Mouse (Mus musculus): ENCODE results near the gene Pde4b. TPM values are rescaled to one million over a fixed set of nuclear protein-coding genes. Genes with fewer than 3 reads are reported as not detected.

Gene Pde4b
- polyA plus RNA-seq, 1 experiment from 2014 or later, result 22.5 TPM

DNA sequence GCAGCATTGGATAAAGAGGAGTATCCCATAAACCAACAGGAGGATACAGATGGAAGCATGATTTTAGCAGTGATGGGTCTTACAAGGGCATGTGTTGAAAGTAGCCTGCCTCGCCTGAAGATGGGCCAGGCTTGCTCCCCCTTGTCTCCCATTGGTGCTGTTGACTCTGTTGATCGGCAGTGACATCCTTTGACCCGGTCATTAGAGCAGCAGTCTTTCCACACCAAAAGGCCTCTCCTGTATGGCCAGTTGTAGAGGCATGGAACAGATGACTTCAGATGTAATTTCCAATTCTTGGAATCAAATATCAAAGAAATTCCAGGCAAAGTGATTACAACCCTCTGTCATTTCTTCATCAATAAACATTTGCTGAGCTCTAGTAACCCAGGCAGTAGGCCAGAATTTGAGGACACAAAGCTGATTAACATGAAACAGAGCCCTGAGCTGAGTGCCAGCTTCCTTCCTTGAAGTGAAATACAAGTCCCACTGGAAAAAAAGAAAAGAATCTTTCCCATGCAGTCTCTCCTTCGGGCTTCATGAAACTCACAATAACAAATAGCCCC lies 550.1 kb downstream of the Pde4b start:
- Histone ChIP-seq H3K9me3 (replicated peaks) (no peaks in the 10 kb centered on the region), H3K27ac (ENCODE audit: poor library complexity, severe bottlenecking) (no peak overlapping the region), H3K4me2 (no peak overlapping the region), H3K36me3 (no peaks in the 10 kb centered on the region), H3K9ac (no peak overlapping the region), H3K27me3 (replicated peaks) (no peaks in the 10 kb centered on the region), H3K4me3 (no peak overlapping the region), H3K4me1 (replicated peaks) (peaks cover 29% of the 10 kb centered on the region)
- 59% methylated on average over 4 of the region's 4 CpGs for WGBS
- ATAC-seq (ENCODE audit: insufficient number of reproducible peaks, low FRiP score), result no peak

- 75% methylated on average over 4 of the region's 4 CpGs for WGBS
Observed at GRCm38 (mm10) chr4:102640942-102641341, 553.6 kb downstream of the Pde4b start.

GRCm38 (mm10) chr4:102644062-102644461 lies 556.7 kb downstream of the Pde4b start:
- no peaks in the 10 kb centered on the region for H3K27me3 ChIP-seq (replicated peaks)
- H3K4me3 ChIP-seq, result no peak overlapping the region
- no peak for ATAC-seq (ENCODE audit: insufficient number of reproducible peaks, low FRiP score)
- H3K4me2 ChIP-seq, result no peak overlapping the region
- 51% methylated on average over 6 of the region's 6 CpGs for WGBS
- no peaks in the 10 kb centered on the region for H3K9me3 ChIP-seq (replicated peaks)
- H3K9ac ChIP-seq, result no peak overlapping the region
- no peaks in the 10 kb centered on the region for H3K4me1 ChIP-seq (replicated peaks)
- H3K27ac ChIP-seq (ENCODE audit: poor library complexity, severe bottlenecking), result no peak overlapping the region
- H3K36me3 ChIP-seq, result no peaks in the 10 kb centered on the region

More at GRCm38 (mm10) chr4:102640942-102641341, 553.6 kb downstream of the Pde4b start:
- no peak overlapping the region for H3K27ac ChIP-seq (ENCODE audit: poor library complexity, severe bottlenecking)
- H3K4me1 ChIP-seq (replicated peaks), result peaks cover 14% of the 10 kb centered on the region
- H3K36me3 ChIP-seq, result no peaks in the 10 kb centered on the region
- H3K9me3 ChIP-seq (replicated peaks), result no peaks in the 10 kb centered on the region
- H3K4me2 ChIP-seq, result no peak overlapping the region
- no peaks in the 10 kb centered on the region for H3K27me3 ChIP-seq (replicated peaks)
- ATAC-seq (ENCODE audit: insufficient number of reproducible peaks, low FRiP score), result no peak
- H3K9ac ChIP-seq, result no peak overlapping the region
- no peak overlapping the region for H3K4me3 ChIP-seq

DNA sequence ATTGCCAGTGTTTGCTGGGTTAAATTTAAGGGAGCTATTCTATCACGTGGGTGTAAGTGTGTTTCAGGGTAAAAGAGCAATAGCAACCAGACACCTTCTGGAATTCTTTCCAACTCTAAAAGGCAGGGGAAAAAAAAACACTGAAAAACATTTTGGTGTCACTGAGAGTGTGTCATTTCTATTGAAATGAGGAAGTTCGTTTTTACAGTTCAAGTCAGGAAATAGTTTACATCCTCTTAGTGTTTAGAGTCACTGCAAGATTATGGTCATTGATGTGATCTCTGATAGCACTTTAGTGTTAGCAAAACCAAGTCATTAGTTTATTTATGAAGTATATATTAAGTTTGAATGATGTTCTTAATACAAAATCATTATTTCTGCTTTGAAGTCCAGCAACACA lies 559.7 kb downstream of the Pde4b start:
- ATAC-seq (ENCODE audit: insufficient number of reproducible peaks, low FRiP score), result no peak
- Histone ChIP-seq H3K4me1 (replicated peaks) (no peaks in the 10 kb centered on the region), H3K4me3 (no peak overlapping the region), H3K4me2 (no peak overlapping the region), H3K27me3 (replicated peaks) (no peaks in the 10 kb centered on the region), H3K9me3 (replicated peaks) (no peaks in the 10 kb centered on the region), H3K36me3 (no peaks in the 10 kb centered on the region), H3K9ac (no peak overlapping the region), H3K27ac (ENCODE audit: poor library complexity, severe bottlenecking) (no peak overlapping the region)
- 50% methylated on average over 2 of the region's 2 CpGs for WGBS

DNA sequence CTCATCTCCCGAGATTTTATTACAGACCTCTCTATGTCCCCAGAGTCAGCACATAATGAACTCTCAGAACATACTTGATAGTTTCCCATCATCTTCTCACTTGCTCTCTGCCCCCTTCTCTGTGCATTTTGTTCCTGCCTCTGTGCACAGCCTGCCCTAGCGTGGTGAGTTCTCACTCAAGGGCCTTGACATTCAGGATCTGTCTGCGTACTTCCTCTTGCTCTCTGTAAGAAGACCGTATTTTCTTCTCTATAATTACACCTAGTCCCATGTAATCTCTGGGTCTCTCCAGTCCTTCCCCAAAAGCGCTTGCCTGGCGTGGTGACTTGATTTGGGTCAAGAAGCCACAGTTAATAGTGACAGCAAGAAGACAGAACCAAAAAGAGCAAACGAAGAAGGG lies 568.0 kb downstream of the Pde4b start:
- Histone ChIP-seq H3K4me2 (no peak overlapping the region), H3K27ac (ENCODE audit: poor library complexity, severe bottlenecking) (no peak overlapping the region), H3K9ac (no peak overlapping the region), H3K4me1 (replicated peaks) (no peaks in the 10 kb centered on the region), H3K36me3 (no peaks in the 10 kb centered on the region), H3K4me3 (no peak overlapping the region), H3K9me3 (replicated peaks) (no peaks in the 10 kb centered on the region), H3K27me3 (replicated peaks) (no peaks in the 10 kb centered on the region)
- 84% methylated on average over 7 of the region's 7 CpGs for WGBS
- no peak for ATAC-seq (ENCODE audit: insufficient number of reproducible peaks, low FRiP score)

- Histone ChIP-seq H3K4me1 (replicated peaks) (no peaks in the 10 kb centered on the region), H3K27ac (ENCODE audit: poor library complexity, severe bottlenecking) (no peak overlapping the region), H3K27me3 (replicated peaks) (no peaks in the 10 kb centered on the region), H3K9ac (no peak overlapping the region), H3K4me3 (no peak overlapping the region), H3K36me3 (no peaks in the 10 kb centered on the region), H3K4me2 (no peak overlapping the region), H3K9me3 (replicated peaks) (no peaks in the 10 kb centered on the region)
- no peak for ATAC-seq (ENCODE audit: insufficient number of reproducible peaks, low FRiP score)
- 10% methylated on average over 3 of the region's 3 CpGs for WGBS
Observed at GRCm38 (mm10) chr4:102656494-102657036, 569.2 kb downstream of the Pde4b start.

Other genes with a start within 250 kb of the Pde4b start
- gene B020004J07Rik, start 243.5 kb upstream of the Pde4b start, polyA plus RNA-seq (2016; fragmentation: Nextera tagmentation; extraction: Ambion mirVana), result not detected in 2 replicates
- not detected in 2 replicates for gene C130073F10Rik, start 193.8 kb upstream of the Pde4b start, polyA plus RNA-seq (2016; fragmentation: Nextera tagmentation; extraction: Ambion mirVana)
- gene Gm12800, start 178.4 kb upstream of the Pde4b start, polyA plus RNA-seq (2016; fragmentation: Nextera tagmentation; extraction: Ambion mirVana), result not detected in 2 replicates
- not detected in 2 replicates for gene Gm12794, start 147.1 kb upstream of the Pde4b start, polyA plus RNA-seq (2016; fragmentation: Nextera tagmentation; extraction: Ambion mirVana)
- gene Gm12790, start 106.5 kb upstream of the Pde4b start, polyA plus RNA-seq (2016; fragmentation: Nextera tagmentation; extraction: Ambion mirVana), result not detected in 2 replicates
- not detected in 2 replicates for gene Gm12789, start 100.9 kb upstream of the Pde4b start, polyA plus RNA-seq (2016; fragmentation: Nextera tagmentation; extraction: Ambion mirVana)

Measured in heart, embryonic 12.5 days (tissue).